Mouse (Mus musculus) erythroblast, embryonic 14.5 days (primary cell): Measurements from ENCODE around the gene Mansc1.

Source experiments
- GATA1 ChIP-seq: IDR thresholded peaks from 2 replicates; pipeline ENCODE4 v1.6.1; 2012; ENCODE audit warnings: low read length, inconsistent platforms, mixed read lengths
- TAL1 ChIP-seq: IDR thresholded peaks from 3 replicates; pipeline ENCODE4 v1.6.1; 2012; ENCODE audit warnings: low read length, inconsistent platforms, mixed read lengths

DNA sequence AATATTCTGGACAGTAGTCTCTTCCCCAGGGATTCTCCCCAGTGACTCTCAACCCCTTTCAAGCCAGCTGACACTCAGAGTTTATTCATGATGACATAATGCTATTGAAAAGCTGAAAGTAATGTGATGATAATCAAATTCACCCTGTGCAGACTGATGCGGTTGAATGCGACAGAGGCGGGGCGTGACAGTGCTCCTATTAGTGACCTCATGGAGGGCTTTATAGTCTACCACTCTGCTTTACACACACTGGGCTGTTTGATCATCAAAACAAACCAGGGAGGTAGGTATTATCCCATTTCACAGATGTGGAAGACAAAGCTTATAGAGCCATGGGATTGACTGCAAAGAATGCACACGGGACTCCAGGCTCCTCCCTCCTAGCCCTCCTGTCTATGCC lies 50.2 kb downstream of the Mansc1 start:
- no peak for TF ChIP-seq TAL1
- TF ChIP-seq GATA1, result no peak
